Mouse (Mus musculus) liver, embryonic 12.5 days (tissue): ENCODE results near the gene Hist1h4m. TPM values are rescaled to one million over a fixed set of nuclear protein-coding genes. Genes with fewer than 3 reads are reported as not detected.
A peak's percentile ranks its signal among the peaks of the same experiment; 100 is the strongest.
"Not testable (repeated sequence)": the region's sequence is repeated elsewhere in the genome, so short reads cannot be mapped to it uniquely, and the experiment has no call there.

Experiments
- ATAC-seq: fragments of 200-750 bp; cut with Nextera tagmentation; 2 replicates; pipeline ENCODE4 v1.8.0; 2017; ENCODE audit warnings: moderate number of reproducible peaks, mild to moderate bottlenecking, moderate library complexity
- H3K27ac ChIP-seq: fragments of 300-500 bp; sonication (generic); 2 replicates; pipeline ENCODE4 v1.5.1; 2016; ENCODE audit warnings: mild to moderate bottlenecking
- H3K27me3 ChIP-seq: fragments of 300-500 bp; sonication (generic); replicated peaks from 2 replicates; pipeline ENCODE4 v1.6.1; 2016; ENCODE audit warnings: mild to moderate bottlenecking, moderate library complexity
- H3K36me3 ChIP-seq: fragments of 300-500 bp; sonication (generic); 2 replicates; pipeline ENCODE4 v1.6.1; 2016; ENCODE audit warnings: mild to moderate bottlenecking, moderate library complexity
- H3K4me1 ChIP-seq: fragments of 300-500 bp; sonication (generic); 2 replicates; pipeline ENCODE4 v1.6.1; 2016
- H3K4me2 ChIP-seq: fragments of 300-500 bp; sonication (generic); 2 replicates; pipeline ENCODE4 v1.6.1; 2016; ENCODE audit warnings: mild to moderate bottlenecking, moderate library complexity
- H3K4me3 ChIP-seq: fragments of 300-500 bp; sonication (generic); 2 replicates; pipeline ENCODE4 v1.5.1; 2016; ENCODE audit warnings: mild to moderate bottlenecking, moderate library complexity
- H3K9ac ChIP-seq: fragments of 300-500 bp; sonication (generic); 2 replicates; pipeline ENCODE4 v1.6.1; 2016; ENCODE audit warnings: mild to moderate bottlenecking, moderate library complexity
- H3K9me3 ChIP-seq: fragments of 300-500 bp; sonication (generic); replicated peaks from 2 replicates; pipeline ENCODE4 v1.6.1; 2016; ENCODE audit warnings: mild to moderate bottlenecking, moderate library complexity
- WGBS: fragments of 180-500 bp; shearing (Covaris S2); methylation state at CpG from one replicate; pipeline ENCODE4 v1.1.7; 2016; ENCODE audit not compliant: insufficient replicate concordance; 5-methylcytosine and 5-hydroxymethylcytosine counted together
- polyA plus RNA-seq: library from polyadenylated mRNA; unstranded; fragments of >200 nt; fragmentation: Nextera tagmentation; extraction: Ambion mirVana; gene quantifications from 2 replicates; pipeline ENCODE4 v1.2.1, GENCODE M21; 2016

The Hist1h4m gene
- not detected in 2 replicates for polyA plus RNA-seq

- H3K4me2 ChIP-seq, result peak within 1 kb of the TSS; percentile 51
- H3K4me1 ChIP-seq, H3K27me3 ChIP-seq, H3K36me3 ChIP-seq, H3K9me3 ChIP-seq: not testable (repeated sequence)
- H3K9ac ChIP-seq, result peak within 1 kb of the TSS; percentile 59
- ATAC-seq, result peak; percentile 17
- peak within 1 kb of the TSS; percentile 28 for H3K4me3 ChIP-seq
- WGBS, result no CpG with 5 or more reads among the region's 24 CpGs
- peak within 1 kb of the TSS; percentile 88 for H3K27ac ChIP-seq
These were observed at the start of gene Hist1h4m for GRCm38 (mm10) chr13:21811539-21811938. Gene Hist1h4m (plus strand): TSS chr13:21811746.

GRCm38 (mm10) chr13:21778814-21779766 is 32.5 kb upstream of the Hist1h4m start:
- Histone ChIP-seq H3K36me3 (no peaks in the 10 kb centered on the region), H3K9me3 (no peaks in the 10 kb centered on the region), H3K4me3 (peak overlapping the region; percentile 70), H3K9ac (peak overlapping the region; percentile 96), H3K27ac (peak overlapping the region; percentile 100), H3K4me2 (peak overlapping the region; percentile 87), H3K4me1 (peaks cover 57% of the 10 kb centered on the region), H3K27me3 (no peaks in the 10 kb centered on the region)
- peak; percentile 74 for ATAC-seq
- 6% methylated on average over 33 of the region's 33 CpGs for WGBS

DNA sequence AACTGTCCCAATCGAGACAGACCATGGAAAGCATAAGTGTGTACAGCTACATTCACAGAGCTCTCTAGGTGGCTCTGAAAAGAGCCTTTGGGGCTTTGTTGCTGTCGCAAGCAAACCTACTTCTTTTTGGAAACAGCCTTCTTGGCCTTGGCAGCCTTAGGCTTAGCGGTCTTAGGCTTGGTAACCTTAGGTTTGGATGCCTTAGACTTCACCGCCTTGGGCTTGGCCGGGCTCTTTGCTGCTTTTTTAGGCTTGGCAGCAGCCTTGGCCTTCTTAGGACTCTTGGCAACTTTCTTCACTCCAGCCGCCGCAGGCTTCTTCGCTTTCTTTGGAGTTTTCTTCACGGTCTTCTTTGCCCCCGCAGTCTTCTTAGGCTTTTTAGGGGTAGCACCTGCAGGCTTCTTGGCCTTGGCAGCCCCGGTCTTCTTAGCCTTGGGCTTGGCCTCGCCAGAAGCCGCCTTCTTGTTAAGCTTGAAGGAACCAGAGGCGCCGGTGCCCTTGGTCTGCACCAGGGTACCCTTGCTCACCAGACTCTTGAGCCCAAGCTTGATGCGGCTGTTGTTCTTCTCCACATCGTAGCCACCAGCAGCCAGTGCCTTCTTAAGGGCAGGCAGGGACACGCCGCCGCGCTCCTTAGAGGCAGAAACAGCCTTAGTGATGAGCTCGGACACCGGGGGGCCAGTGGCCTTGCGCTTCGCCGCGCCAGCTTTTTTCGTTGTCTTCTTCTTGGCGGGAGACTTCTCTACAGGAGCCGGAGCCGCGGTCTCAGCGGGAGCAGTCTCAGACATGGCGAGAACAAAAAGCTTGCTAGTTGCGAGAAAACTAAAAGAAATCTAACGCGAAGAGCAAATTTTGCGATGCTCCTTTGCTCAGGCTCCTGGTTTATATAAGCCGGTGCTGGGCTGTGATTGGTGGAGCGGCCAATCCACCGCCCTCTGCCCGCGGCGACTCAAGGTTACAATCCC is 31.5 kb upstream of the Hist1h4m start, which contains the start of gene Hist1h1b:
Gene Hist1h1b, minus strand, starts transcription at position 859 of the 965 bp plus-strand sequence.
- Histone ChIP-seq H3K4me3 (peak within 1 kb of the TSS; percentile 70), H3K27ac (peak within 1 kb of the TSS; percentile 100), H3K4me2 (peak within 1 kb of the TSS; percentile 87), H3K4me1 (peaks cover 66% of the 10 kb centered on the region), H3K27me3 (no peaks in the 10 kb centered on the region), H3K36me3 (no peaks in the 10 kb centered on the region), H3K9ac (peak within 1 kb of the TSS; percentile 96), H3K9me3 (no peaks in the 10 kb centered on the region)
- WGBS, result under 1% methylated on average over 44 of the region's 44 CpGs
- ATAC-seq, result peak; percentile 59

DNA sequence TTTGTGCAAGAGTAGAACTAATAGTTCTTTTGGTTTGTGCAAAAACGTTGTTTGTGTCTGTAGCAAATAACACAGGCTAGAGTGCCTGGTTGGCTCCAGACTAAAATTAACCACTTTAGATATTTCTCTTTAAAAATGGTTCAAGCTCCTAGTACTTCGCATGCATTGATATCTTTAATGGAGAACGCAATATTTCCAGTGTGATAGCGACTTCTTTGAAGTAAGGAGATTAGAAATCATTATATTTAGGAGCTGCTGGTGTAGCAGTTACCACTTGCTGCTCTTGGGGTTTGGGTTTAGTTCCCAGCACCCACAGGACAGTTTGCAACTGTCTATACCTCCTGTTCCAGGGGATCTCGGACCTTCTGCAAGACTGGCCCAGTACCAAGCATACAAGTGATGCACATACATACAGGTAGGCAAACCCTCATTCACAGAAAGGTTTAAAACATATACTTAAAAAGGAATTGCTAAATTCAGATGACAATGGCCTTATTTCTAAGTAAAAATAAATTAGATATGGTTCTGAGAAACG is 30.5 kb upstream of the Hist1h4m start:
- peak overlapping the region; percentile 100 for H3K27ac ChIP-seq
- ATAC-seq, result no peak
- peak overlapping the region; percentile 70 for H3K4me3 ChIP-seq
- no peaks in the 10 kb centered on the region for H3K27me3 ChIP-seq
- peak overlapping the region; percentile 87 for H3K4me2 ChIP-seq
- WGBS, result 31% methylated on average over 6 of the region's 6 CpGs
- H3K36me3 ChIP-seq, result no peaks in the 10 kb centered on the region
- H3K9ac ChIP-seq, result peak overlapping the region; percentile 96
- H3K9me3 ChIP-seq, result no peaks in the 10 kb centered on the region
- peaks cover 71% of the 10 kb centered on the region for H3K4me1 ChIP-seq

- H3K27ac ChIP-seq, result peak overlapping the region; percentile 100
- H3K9ac ChIP-seq, result peak overlapping the region; percentile 82
- ATAC-seq, result no peak
- H3K4me1 ChIP-seq, result peaks cover 68% of the 10 kb centered on the region
- H3K4me2 ChIP-seq, result peak overlapping the region; percentile 87
- H3K36me3 ChIP-seq, result no peaks in the 10 kb centered on the region
- no peaks in the 10 kb centered on the region for H3K9me3 ChIP-seq
- no peaks in the 10 kb centered on the region for H3K27me3 ChIP-seq
- no peak overlapping the region; the same call in 1 of the 2 replicates for H3K4me3 ChIP-seq
- WGBS, result 82% methylated on average over 1 of the region's 1 CpGs
These were observed 29.9 kb upstream of the Hist1h4m start for GRCm38 (mm10) chr13:21781639-21782038.

GRCm38 (mm10) chr13:21782361-21783254 is 28.9 kb upstream of the Hist1h4m start:
- H3K27me3 ChIP-seq, H3K36me3 ChIP-seq, H3K9me3 ChIP-seq: not testable (repeated sequence)
- peak; percentile 3 for ATAC-seq
- peak overlapping the region; percentile 87 for H3K4me2 ChIP-seq
- peak overlapping the region; percentile 55 for H3K4me3 ChIP-seq
- H3K9ac ChIP-seq, result peak overlapping the region; percentile 82
- H3K27ac ChIP-seq, result peak overlapping the region; percentile 100
- peaks cover 59% of the 10 kb centered on the region for H3K4me1 ChIP-seq
- WGBS, result under 1% methylated on average over 17 of the region's 35 CpGs

GRCm38 (mm10) chr13:21783255-21783617 is 28.3 kb upstream of the Hist1h4m start, which contains the start of gene Hist1h3i:
Gene Hist1h3i (minus strand): TSS chr13:21783370.
- Histone ChIP-seq H3K9ac (peak within 1 kb of the TSS; percentile 82), H3K4me1 (peaks cover 59% of the 10 kb centered on the region), H3K27ac (peak within 1 kb of the TSS; percentile 100), H3K36me3 (no peaks in the 10 kb centered on the region), H3K9me3 (no peaks in the 10 kb centered on the region), H3K4me2 (peak within 1 kb of the TSS; percentile 87), H3K27me3 (no peaks in the 10 kb centered on the region), H3K4me3 (peak within 1 kb of the TSS; percentile 55)
- ATAC-seq, result peak; percentile 52
- under 1% methylated on average over 20 of the region's 20 CpGs for WGBS

- WGBS, result 4% methylated on average over 9 of the region's 9 CpGs
These were observed 27.8 kb upstream of the Hist1h4m start for GRCm38 (mm10) chr13:21783734-21784161.

GRCm38 (mm10) chr13:21784311-21784710 is 27.2 kb upstream of the Hist1h4m start:
- H3K9me3 ChIP-seq, result no peaks in the 10 kb centered on the region
- H3K27me3 ChIP-seq, result no peaks in the 10 kb centered on the region
- peak overlapping the region; percentile 87 for H3K4me2 ChIP-seq
- H3K4me3 ChIP-seq, result peak overlapping the region; percentile 55
- H3K4me1 ChIP-seq, result peaks cover 65% of the 10 kb centered on the region
- H3K27ac ChIP-seq, result peak overlapping the region; percentile 100
- ATAC-seq, result no peak
- peak overlapping the region; percentile 77 for H3K9ac ChIP-seq
- WGBS, result 64% methylated on average over 6 of the region's 6 CpGs
- H3K36me3 ChIP-seq, result no peaks in the 10 kb centered on the region

More at GRCm38 (mm10) chr13:21783734-21784161, 27.8 kb upstream of the Hist1h4m start:
- H3K9me3 ChIP-seq, result no peaks in the 10 kb centered on the region
- peak overlapping the region; percentile 55 for H3K4me3 ChIP-seq
- peak overlapping the region; percentile 77 for H3K9ac ChIP-seq
- no peaks in the 10 kb centered on the region for H3K27me3 ChIP-seq
- peak overlapping the region; percentile 87 for H3K4me2 ChIP-seq
- H3K4me1 ChIP-seq, result peaks cover 59% of the 10 kb centered on the region
- no peak for ATAC-seq
- peak overlapping the region; percentile 100 for H3K27ac ChIP-seq
- H3K36me3 ChIP-seq, result no peaks in the 10 kb centered on the region

- Histone ChIP-seq H3K36me3 (no peaks in the 10 kb centered on the region), H3K4me1 (peaks cover 66% of the 10 kb centered on the region), H3K4me2 (peak overlapping the region; percentile 67), H3K9ac (peak overlapping the region; percentile 77), H3K27me3 (no peaks in the 10 kb centered on the region), H3K4me3 (peak overlapping the region; percentile 54), H3K27ac (peak overlapping the region; percentile 100), H3K9me3 (no peaks in the 10 kb centered on the region)
- 6% methylated on average over 8 of the region's 8 CpGs for WGBS
- no peak for ATAC-seq
These were observed 25.2 kb upstream of the Hist1h4m start for GRCm38 (mm10) chr13:21786189-21786898.
